Mouse (Mus musculus) CH12.LX (cell line): ENCODE data around the gene Defb25. TPM values are rescaled to one million over a fixed set of nuclear protein-coding genes. Genes with fewer than 3 reads are reported as not detected.
A peak's percentile ranks its signal among the peaks of the same experiment; 100 is the strongest.

Experiments used
- DNase-seq: peaks from one replicate; pipeline ENCODE4 v3.0.0-alpha.2; 2013; ENCODE audit errors: extremely low read depth
- H3K27ac ChIP-seq: 2 replicates; pipeline ENCODE4 v1.5.1; 2012; ENCODE audit warnings: low read depth, mild to moderate bottlenecking, control low read depth, moderate library complexity; ENCODE audit not compliant: insufficient read depth
- H3K27me3 ChIP-seq: replicated peaks from 2 replicates; pipeline ENCODE3; 2012; ENCODE audit warnings: inconsistent platforms
- H3K36me3 ChIP-seq, 2 experiments: replicated peaks in 1 of 2; 2 replicates each; pipeline versions ENCODE3 to v1.6.1; 2012; ENCODE audit warnings: inconsistent platforms in 1 of 2, low read length in 1 of 2, mild to moderate bottlenecking in 1 of 2, mixed read lengths in 1 of 2, moderate library complexity in 1 of 2; ENCODE audit not compliant: control insufficient read depth in 1 of 2, insufficient read depth in 1 of 2
- H3K4me1 ChIP-seq, 2 experiments: 2 replicates each; pipeline ENCODE4 v1.6.1; 2012; ENCODE audit warnings: inconsistent platforms in 1 of 2, moderate library complexity in 1 of 2; ENCODE audit not compliant: insufficient read depth in 2 of 2, control insufficient read depth in 1 of 2
- H3K4me2 ChIP-seq: 2 replicates; pipeline ENCODE4 v1.6.1; 2012; ENCODE audit warnings: low read depth, mild to moderate bottlenecking, control low read depth; ENCODE audit not compliant: poor library complexity, insufficient read depth, severe bottlenecking
- H3K4me3 ChIP-seq, 3 experiments: fragments of 150-350 bp in 1 of 3; sonication (generic) in 1 of 3; replicated peaks in 1 of 3; 2 replicates each; pipeline versions ENCODE3 to v1.5.1; 2011 to 2012; ENCODE audit warnings: low read depth in 2 of 3, low read length in 2 of 3, mild to moderate bottlenecking in 2 of 3, moderate library complexity in 2 of 3, control low read depth in 1 of 3, improper control_type of control experiment in 1 of 3, inconsistent platforms in 1 of 3, mixed read lengths in 1 of 3; ENCODE audit not compliant: poor library complexity in 1 of 3
- H3K79me2 ChIP-seq: replicated peaks from 2 replicates; pipeline ENCODE4 v1.6.1; 2012; ENCODE audit warnings: mild to moderate bottlenecking, moderate library complexity; ENCODE audit not compliant: control insufficient read depth, poor library complexity, insufficient read depth, severe bottlenecking; ENCODE audit errors: extremely low read depth
- H3K9ac ChIP-seq: 2 replicates; pipeline ENCODE4 v1.6.1; 2012; ENCODE audit warnings: low read depth, mild to moderate bottlenecking, control low read depth, moderate library complexity; ENCODE audit not compliant: insufficient read depth
- H3K9me3 ChIP-seq: replicated peaks from 2 replicates; pipeline ENCODE3; 2012; ENCODE audit warnings: low read length, inconsistent platforms, mixed read lengths
- CHD2 ChIP-seq: IDR thresholded peaks from 2 replicates; pipeline ENCODE4 v1.6.1; 2011; ENCODE audit warnings: low read length, improper control_type of control experiment
- CTCF ChIP-seq, 2 experiments: IDR thresholded peaks in 1 of 2; conservative IDR thresholded peaks in 1 of 2; 2 replicates each; pipeline ENCODE4 v1.5.1; 2011 to 2012; ENCODE audit warnings: low read depth in 2 of 2, low read length in 2 of 2, improper control_type of control experiment in 1 of 2, inconsistent platforms in 1 of 2, mild to moderate bottlenecking in 1 of 2, moderate library complexity in 1 of 2
- EP300 ChIP-seq: IDR thresholded peaks from 2 replicates; pipeline ENCODE4 v1.6.1; 2011; ENCODE audit warnings: low read length, improper control_type of control experiment
- ETS1 ChIP-seq: conservative IDR thresholded peaks from 2 replicates; pipeline ENCODE4 v1.6.1; 2012; ENCODE audit warnings: low read depth, mild to moderate bottlenecking, inconsistent platforms, low read length, improper control_type of control experiment, moderate library complexity
- GABPA ChIP-seq: IDR thresholded peaks from 2 replicates; pipeline ENCODE4 v1.6.1; 2012; ENCODE audit warnings: low read depth, low read length, improper control_type of control experiment, inconsistent platforms; ENCODE audit not compliant: insufficient replicate concordance
- HCFC1 ChIP-seq: IDR thresholded peaks from 2 replicates; pipeline ENCODE4 v1.6.1; 2012; ENCODE audit warnings: low read depth, mild to moderate bottlenecking, inconsistent platforms, low read length, improper control_type of control experiment
- IRF4 ChIP-seq: IDR thresholded peaks from 2 replicates; pipeline ENCODE4 v1.6.1; 2014; ENCODE audit warnings: low read depth, mild to moderate bottlenecking, inconsistent platforms, low read length, improper control_type of control experiment
- JUN ChIP-seq: IDR thresholded peaks from 2 replicates; pipeline ENCODE4 v1.6.1; 2011; ENCODE audit warnings: low read depth, mild to moderate bottlenecking, low read length, improper control_type of control experiment, moderate library complexity; ENCODE audit not compliant: insufficient read depth
- KAT2A ChIP-seq: IDR thresholded peaks from 2 replicates; pipeline ENCODE4 v1.6.1; 2012; ENCODE audit warnings: low read length, improper control_type of control experiment, inconsistent platforms; ENCODE audit not compliant: insufficient replicate concordance
- MAX ChIP-seq: IDR thresholded peaks from 2 replicates; pipeline ENCODE4 v1.6.1; 2011; ENCODE audit warnings: low read length, improper control_type of control experiment
- MAZ ChIP-seq: IDR thresholded peaks from 2 replicates; pipeline ENCODE4 v1.6.1; 2012; ENCODE audit warnings: low read depth, mild to moderate bottlenecking, inconsistent platforms, low read length, improper control_type of control experiment, moderate library complexity
- MXI1 ChIP-seq: IDR thresholded peaks from 2 replicates; pipeline ENCODE4 v1.6.1; 2011; ENCODE audit warnings: mild to moderate bottlenecking, low read depth, low read length, improper control_type of control experiment
- NELFE ChIP-seq: IDR thresholded peaks from 2 replicates; pipeline ENCODE4 v1.6.1; 2011; ENCODE audit warnings: low read depth, low read length, improper control_type of control experiment
- NRF1 ChIP-seq: IDR thresholded peaks from 2 replicates; pipeline ENCODE4 v1.6.1; 2014; ENCODE audit warnings: low read depth, mild to moderate bottlenecking, inconsistent platforms, low read length, improper control_type of control experiment, moderate library complexity
- PAX5 ChIP-seq: IDR thresholded peaks from 2 replicates; pipeline ENCODE4 v1.6.1; 2012; ENCODE audit warnings: low read length, inconsistent platforms, mixed read lengths
- POLR2A ChIP-seq: IDR thresholded peaks from 2 replicates; pipeline ENCODE4 v1.6.1; 2011; ENCODE audit warnings: low read depth, mild to moderate bottlenecking, improper control_type of control experiment, low read length
- POLR2AphosphoS2 ChIP-seq: IDR thresholded peaks from 2 replicates; pipeline ENCODE4 v1.6.1; 2011; ENCODE audit warnings: low read depth, low read length, improper control_type of control experiment
- RCOR1 ChIP-seq: conservative IDR thresholded peaks from 2 replicates; pipeline ENCODE4 v1.6.1; 2012; ENCODE audit warnings: low read depth, mild to moderate bottlenecking, inconsistent platforms, low read length, improper control_type of control experiment
- SMC3 ChIP-seq: IDR thresholded peaks from 2 replicates; pipeline ENCODE4 v1.6.1; 2011; ENCODE audit warnings: low read depth, low read length, improper control_type of control experiment
- UBTF ChIP-seq: IDR thresholded peaks from 2 replicates; pipeline ENCODE4 v1.6.1; 2012; ENCODE audit warnings: low read depth, mild to moderate bottlenecking, inconsistent platforms, low read length, improper control_type of control experiment, moderate library complexity
- USF2 ChIP-seq: conservative IDR thresholded peaks from 2 replicates; pipeline ENCODE4 v1.6.1; 2011; ENCODE audit warnings: low read depth, low read length, improper control_type of control experiment
- ZKSCAN1 ChIP-seq: IDR thresholded peaks from 2 replicates; pipeline ENCODE4 v1.6.1; 2012; ENCODE audit warnings: low read depth, inconsistent platforms, low read length, improper control_type of control experiment, borderline replicate concordance
- dilution Hi-C: fragments of 300-500 bp; cut with MboI; formaldehyde crosslinking; loops from 2 replicates; pipeline ENCODE4 v1.14.3; 2020; ENCODE audit warnings: low sequenced_read_pairs; ENCODE audit not compliant: extremely low pct_unique_long_range_greater_than_20kb, extremely low pct_ligation_motif_present
- in situ Hi-C: fragments of 300-500 bp; cut with MboI; formaldehyde crosslinking; loops from 3 replicates; pipeline ENCODE4 v1.14.3; 2019; ENCODE audit warnings: low sequenced_read_pairs, low pct_ligation_motif_present, low pct_unique_long_range_greater_than_20kb, mixed read lengths
- polyA plus RNA-seq: library from polyadenylated mRNA; unstranded; fragments of >175 nt; gene quantifications from 2 replicates; pipeline ENCODE4 v1.2.1, GENCODE M21; 2012; ENCODE audit warnings: low read depth; ENCODE audit not compliant: insufficient read length
- total RNA-seq, 2 experiments: library from RNA; depleted of rRNA; stranded (reverse); fragments of 300-350 nt in 1 of 2; fragments of >200 nt in 1 of 2; gene quantifications; 2 replicates each; pipeline ENCODE4 v1.2.3; 2012 to 2014

The Defb25 gene
- total and polyA plus RNA-seq, 3 experiments = 1.8 TPM; not detected in 2

DNA sequence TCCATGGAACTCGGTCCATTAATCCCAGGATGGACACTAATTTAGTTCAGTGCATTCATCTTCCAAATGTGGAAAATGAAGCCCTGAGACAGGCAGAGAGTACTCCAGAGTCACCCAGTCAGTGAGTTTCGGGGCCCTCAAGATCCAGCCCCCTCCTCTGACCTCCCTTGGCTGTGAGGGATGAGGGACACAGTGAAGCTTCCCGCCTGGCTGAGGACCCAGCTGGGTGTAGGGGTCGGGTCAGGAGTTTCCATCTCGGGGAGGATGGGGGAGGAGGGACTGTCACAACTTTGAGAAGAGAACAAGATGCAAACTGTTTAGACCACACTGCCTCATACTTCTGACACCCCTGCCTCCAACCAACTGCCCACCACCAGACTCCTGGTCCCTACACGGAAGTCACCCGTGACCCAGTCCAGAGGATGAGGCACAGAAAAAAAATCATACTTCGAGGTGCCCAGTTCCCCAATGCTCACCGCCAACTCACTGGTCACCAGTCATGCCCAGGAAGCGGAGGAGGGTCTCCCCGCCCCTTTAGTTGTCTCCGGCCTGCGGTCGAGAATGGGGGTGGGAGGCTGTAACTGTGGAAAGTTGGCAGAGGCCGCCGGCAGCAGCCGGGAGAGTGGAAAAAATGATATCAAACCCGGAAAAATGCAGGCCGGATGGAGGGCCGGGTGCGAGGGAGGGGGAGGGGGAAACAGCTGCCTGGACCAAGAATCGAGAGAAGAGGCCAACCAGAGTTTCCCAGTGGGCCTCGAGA, 13.6 kb upstream of the Defb25 start (continued):
- TF ChIP-seq UBTF = no peak; the same call in 1 of the 2 replicates
- 0 out of 2 replicates have a peak, but pooled peaks have one; percentile 11 for TF ChIP-seq NELFE
- no peak; the same call in 1 of the 2 replicates for TF ChIP-seq RCOR1
- TF ChIP-seq HCFC1 = peak; percentile 46; the same call in 1 of the 2 replicates
- no peak for TF ChIP-seq GABPA
- no peak for TF ChIP-seq MXI1
- peak; percentile 79 for TF ChIP-seq EP300

DNA sequence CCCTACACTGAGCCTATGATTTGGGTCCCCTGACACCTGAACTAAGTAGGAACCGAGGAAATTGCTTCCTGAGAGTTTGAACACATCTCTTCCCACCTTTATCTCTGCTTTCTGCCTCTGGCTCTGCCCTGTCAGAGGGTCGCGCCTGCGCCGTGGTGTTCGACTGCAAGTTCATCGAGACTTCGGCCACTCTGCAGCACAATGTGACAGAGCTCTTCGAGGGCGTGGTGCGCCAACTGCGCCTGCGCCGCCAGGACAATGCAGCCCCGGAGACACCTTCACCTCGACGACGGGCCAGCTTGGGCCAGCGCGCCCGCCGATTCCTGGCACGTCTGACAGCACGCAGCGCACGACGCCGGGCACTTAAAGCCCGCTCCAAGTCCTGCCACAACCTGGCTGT, 11.5 kb upstream of the Defb25 start:
- Histone ChIP-seq H3K9ac (no peak overlapping the region), H3K9me3 (no peaks in the 10 kb centered on the region), H3K4me2 (no peak overlapping the region), H3K27ac (no peak overlapping the region), H3K79me2 (no peaks in the 10 kb centered on the region), H3K4me3 (no peak overlapping the region), H3K4me1 (peaks cover 26 to 68% of the 10 kb centered on the region in 2 experiments), H3K27me3 (no peaks in the 10 kb centered on the region), H3K36me3 (peaks cover 0 to 3% of the 10 kb centered on the region in 2 experiments)
- in situ Hi-C loops (no loop called here), dilution Hi-C loops (no loop called here)
- TF ChIP-seq HCFC1 (no peak), UBTF (no peak), CTCF (conservative IDR thresholded peaks at IDR 0.05 in 1 of 2, IDR thresholded peaks at IDR 0.05 in 1 of 2; ENCODE audit: low read depth in 2 of 2, low read length in 2 of 2) (no peak), JUN (no peak), GABPA (no peak), USF2 (no peak), POLR2AphosphoS2 (no peak), NELFE (no peak), NRF1 (no peak), IRF4 (no peak), SMC3 (no peak), CHD2 (no peak), MAX (no peak), KAT2A (no peak), PAX5 (no peak), MAZ (no peak), ETS1 (no peak), POLR2A (no peak), ZKSCAN1 (no peak)
- DNase-seq = no peak
